11 mouse cellular contexts compared by ENCODE assay signal in the genomic region with DNA sequence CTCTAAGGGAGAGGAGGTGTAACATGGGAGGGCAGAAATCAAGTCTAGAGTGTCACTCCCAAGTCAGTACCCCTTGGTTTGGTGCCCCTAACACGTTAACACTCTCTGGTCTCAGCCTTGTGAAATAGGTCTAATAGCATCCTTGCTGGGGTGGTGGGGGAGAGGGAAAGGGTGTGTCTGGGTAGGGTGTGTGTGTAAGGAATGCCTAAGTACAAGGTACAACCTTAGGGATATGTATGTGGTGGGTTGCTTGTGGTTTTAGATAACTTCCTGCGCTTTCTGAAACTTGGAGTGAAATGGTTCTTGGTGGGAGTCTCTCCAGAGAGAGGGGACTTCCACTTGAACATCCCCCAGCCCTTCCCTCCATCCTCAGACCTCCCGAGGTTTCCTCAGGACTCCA. TPM values are rescaled to one million over a fixed set of nuclear protein-coding genes. Genes with fewer than 3 reads are reported as not detected.
A peak's percentile ranks its signal among the peaks of the same experiment; 100 is the strongest.
DNase-seq lines count a peak whose midpoint lies in the region; ATAC-seq and TF ChIP-seq lines count a peak whose summit lies in the region.
"Had no signal": no experiment of that assay in that cellular context is flagged by ENCODE, and none has a peak within 500 bp of the region (broad histone marks: within the 10 kb centered on the region; RNA-seq: fewer than 3 reads in every experiment).

No protein-coding gene starts in this region.

- no peak for TF ChIP-seq EP300 in heart, adult 2 months (IDR thresholded peaks at IDR 0.05; ENCODE audit: insufficient read depth, low read depth, low read length)
- no peak for TF ChIP-seq EP300 in ES-Bruce4 (IDR thresholded peaks at IDR 0.05; ENCODE audit: insufficient read depth, low read depth, low read length)

- no peak for ATAC-seq in heart, embryonic 11.5 days (replicated peaks; ENCODE audit: insufficient number of reproducible peaks, low FRiP score, low TSS enrichment)
- no peak for ATAC-seq in hindbrain, embryonic 12.5 days (ENCODE audit: low FRiP score)

- peaks cover 3% of the 10 kb centered on the region for H3K79me2 ChIP-seq in heart, adult 2 months (replicated peaks; ENCODE audit: control insufficient read depth, insufficient read depth, low read length)

- peak overlapping the region; percentile 84 for H3K4me2 ChIP-seq in heart, embryonic 11.5 days
- peak overlapping the region; percentile 76 for H3K4me2 ChIP-seq in hindbrain, embryonic 12.5 days (replicated peaks)

- H3K4me3 ChIP-seq in heart, embryonic 11.5 days (ENCODE audit: low read depth, low read length): peak overlapping the region; percentile 79
- H3K4me3 ChIP-seq in heart, adult 2 months: no peak overlapping the region
- H3K4me3 ChIP-seq in ES-Bruce4 (ENCODE audit: low read depth, low read length): peak overlapping the region; percentile 16; the same call in 1 of the 2 replicates
- H3K4me3 ChIP-seq in hindbrain, embryonic 12.5 days: no peak overlapping the region
- H3K4me3 ChIP-seq in midbrain, embryonic 10.5 days: peak overlapping the region; percentile 79

- no peaks in the 10 kb centered on the region for H3K9me3 ChIP-seq in heart, embryonic 11.5 days (replicated peaks; ENCODE audit: control insufficient read depth, low read length)
- H3K9me3 ChIP-seq in ES-Bruce4 (replicated peaks; ENCODE audit: control insufficient read depth, insufficient read depth, low read length, poor library complexity, severe bottlenecking): 0 out of 2 replicates have a peak, but pooled peaks cover 2% of the 10 kb centered on the region
- H3K9me3 ChIP-seq in hindbrain, embryonic 12.5 days (replicated peaks): no peaks in the 10 kb centered on the region
- 0 out of 2 replicates have a peak, but pooled peaks cover 4% of the 10 kb centered on the region for H3K9me3 ChIP-seq in midbrain, embryonic 10.5 days (replicated peaks)

- no peaks in the 10 kb centered on the region for H3K36me3 ChIP-seq in heart, embryonic 11.5 days (ENCODE audit: control insufficient read depth, insufficient read depth, low read length)
- no peaks in the 10 kb centered on the region for H3K36me3 ChIP-seq in heart, adult 2 months (ENCODE audit: control insufficient read depth, insufficient read depth, low read length)
- peaks cover 6% of the 10 kb centered on the region; the same call in 1 of the 2 replicates for H3K36me3 ChIP-seq in ES-Bruce4 (ENCODE audit: control insufficient read depth, insufficient read depth, low read length, poor library complexity, severe bottlenecking)
- H3K36me3 ChIP-seq in hindbrain, embryonic 12.5 days: no peaks in the 10 kb centered on the region
- H3K36me3 ChIP-seq in midbrain, embryonic 10.5 days: peaks cover 3% of the 10 kb centered on the region; the same call in 1 of the 2 replicates

- 0 out of 2 replicates have a peak overlapping the region, but pooled peaks have one; percentile 10 for H3K27ac ChIP-seq in heart, embryonic 11.5 days (ENCODE audit: low read depth, low read length)
- no peak overlapping the region for H3K27ac ChIP-seq in heart, adult 2 months
- no peak overlapping the region for H3K27ac ChIP-seq in ES-Bruce4 (ENCODE audit: insufficient read depth, low read length)
- H3K27ac ChIP-seq in hindbrain, embryonic 12.5 days: no peak overlapping the region
- H3K27ac ChIP-seq in midbrain, embryonic 10.5 days (replicated peaks): no peak overlapping the region
- H3K27ac ChIP-seq: liver, embryonic 14.5 days had no signal

- peak overlapping the region; percentile 96 for H3K9ac ChIP-seq in heart, embryonic 11.5 days (ENCODE audit: low read depth, low read length)
- H3K9ac ChIP-seq in heart, adult 2 months (ENCODE audit: low read depth, low read length): no peak overlapping the region; the same call in 1 of the 2 replicates
- H3K9ac ChIP-seq in ES-Bruce4 (ENCODE audit: low read depth, poor library complexity, severe bottlenecking): 0 out of 2 replicates have a peak overlapping the region, but pooled peaks have one; percentile 33
- H3K9ac ChIP-seq in hindbrain, embryonic 12.5 days: no peak overlapping the region
- H3K9ac ChIP-seq: liver, embryonic 14.5 days had no signal

- 41% methylated on average over 3 of the region's 3 CpGs for WGBS in heart, embryonic 11.5 days (ENCODE audit: insufficient replicate concordance)
- WGBS in heart, adult 2 months: 69% methylated on average over 3 of the region's 3 CpGs
- 78% methylated on average over 3 of the region's 3 CpGs for WGBS in hindbrain, embryonic 12.5 days
- WGBS in midbrain, embryonic 10.5 days: 71% methylated on average over 3 of the region's 3 CpGs

- H3K4me1 ChIP-seq in heart, embryonic 11.5 days (ENCODE audit: control insufficient read depth, insufficient read depth, low read length): peaks cover 34% of the 10 kb centered on the region
- H3K4me1 ChIP-seq in heart, adult 2 months (ENCODE audit: control insufficient read depth, insufficient read depth, low read length): peaks cover 8% of the 10 kb centered on the region
- peaks cover 6% of the 10 kb centered on the region for H3K4me1 ChIP-seq in ES-Bruce4 (ENCODE audit: control insufficient read depth, insufficient read depth, low read length)
- H3K4me1 ChIP-seq in hindbrain, embryonic 12.5 days: peaks cover 26% of the 10 kb centered on the region
- H3K4me1 ChIP-seq in midbrain, embryonic 10.5 days: peaks cover 57% of the 10 kb centered on the region

- DNase-seq in heart, adult 2 months: no peak
- no peak for DNase-seq in midbrain, embryonic 10.5 days (ENCODE audit: low spot score)
- DNase-seq in cerebellum, postnatal 4 days (ENCODE audit: low spot score in 2 of 2): no peak
- DNase-seq in urinary bladder, postnatal 10 days (ENCODE audit: low spot score): no peak
- no peak for DNase-seq in embryo, embryonic 11 days
- DNase-seq: cerebellum, adult 2 months; gastrocnemius, postnatal 14 days had no signal

- intact Hi-C loops in heart, adult 2 months (cut with DNase I): no loop called here

- TF ChIP-seq CTCF in heart, adult 2 months (IDR thresholded peaks at IDR 0.05): no peak
- TF ChIP-seq CTCF in ES-Bruce4 (IDR thresholded peaks at IDR 0.05; ENCODE audit: low read depth, low read length): no peak

- no peak for TF ChIP-seq POLR2A in heart, adult 2 months (IDR thresholded peaks at IDR 0.05; ENCODE audit: insufficient read depth, low read depth, low read length)
- TF ChIP-seq POLR2A in ES-Bruce4 (IDR thresholded peaks at IDR 0.05; ENCODE audit: insufficient read depth, low read length): no peak

- no peaks in the 10 kb centered on the region for H3K27me3 ChIP-seq in heart, embryonic 11.5 days (ENCODE audit: control insufficient read depth, insufficient read depth, low read length)
- H3K27me3 ChIP-seq in heart, adult 2 months (ENCODE audit: control insufficient read depth, insufficient read depth, low read length): no peaks in the 10 kb centered on the region
- no peaks in the 10 kb centered on the region for H3K27me3 ChIP-seq in ES-Bruce4 (ENCODE audit: control insufficient read depth, insufficient read depth, low read length, poor library complexity, severe bottlenecking)
- H3K27me3 ChIP-seq in hindbrain, embryonic 12.5 days: no peaks in the 10 kb centered on the region
- H3K27me3 ChIP-seq in midbrain, embryonic 10.5 days (ENCODE audit: low read depth, poor library complexity, severe bottlenecking): no peaks in the 10 kb centered on the region; the same call in 1 of the 2 replicates

RNA-seq across cellular contexts. Expression of a gene that starts 2.3 kb away (rescaled TPM):
- 430 and 458 TPM in 2 replicates for polyA plus RNA-seq in heart, embryonic 11.5 days (2014; fragmentation: Nextera tagmentation; extraction: Ambion mirVana)
- 10 to 100 TPM; 37.0 to 41.6 TPM for total RNA-seq in heart, adult 2 months (2021)
- 39.3 and 39.5 TPM in 2 replicates for polyA plus RNA-seq in heart, adult 2 months (2012; rRNA removed)
- 221 and 242 TPM in 2 replicates for polyA plus RNA-seq in ES-Bruce4 (2011; ENCODE audit: insufficient read depth, insufficient read length, low read depth, missing spikeins)
- 148 and 160 TPM in 2 replicates for polyA plus RNA-seq in hindbrain, embryonic 12.5 days (2016; fragmentation: Nextera tagmentation; extraction: Ambion mirVana)
- polyA plus RNA-seq in midbrain, embryonic 10.5 days (2016; fragmentation: Nextera tagmentation; extraction: Ambion mirVana): 172 and 183 TPM in 2 replicates

Comparison
In these comparisons a context has a peak if more than half of its experiments do, and no peak if none do; other contexts are left out.
1. H3K4me3 ChIP-seq: peak in heart, embryonic 11.5 days (single experiment), ES-Bruce4 (single experiment) and midbrain, embryonic 10.5 days (single experiment); none in heart, adult 2 months (single experiment) and hindbrain, embryonic 12.5 days (single experiment).
2. H3K9ac ChIP-seq: peak in heart, embryonic 11.5 days (single experiment) and ES-Bruce4 (single experiment); none in heart, adult 2 months (single experiment) and hindbrain, embryonic 12.5 days (single experiment).